Mouse (Mus musculus) megakaryocyte, embryonic 14.5 days (primary cell): Measurements from ENCODE around the gene Ppm1g.

Source experiments
- FLI1 ChIP-seq: IDR thresholded peaks from 2 replicates; pipeline ENCODE4 v1.6.1; 2012; ENCODE audit warnings: low read length, inconsistent platforms, mixed read lengths
- GATA1 ChIP-seq: IDR thresholded peaks from 3 replicates; pipeline ENCODE4 v1.6.1; 2012; ENCODE audit warnings: mixed read lengths, low read length, inconsistent platforms, borderline replicate concordance

- TF ChIP-seq GATA1 (no peak), FLI1 (no peak)
Measured at GRCm38 (mm10) chr5:31200327-31200768, 20.1 kb downstream of the Ppm1g start.
